Mouse (Mus musculus) A20 (cell line): ENCODE measurements around the gene Rai14.

ENCODE experiments used
- DNase-seq: peaks from one replicate; pipeline ENCODE4 v3.0.0-alpha.2; 2011; ENCODE audit warnings: low read depth, low spot score

Gene Rai14

DNA sequence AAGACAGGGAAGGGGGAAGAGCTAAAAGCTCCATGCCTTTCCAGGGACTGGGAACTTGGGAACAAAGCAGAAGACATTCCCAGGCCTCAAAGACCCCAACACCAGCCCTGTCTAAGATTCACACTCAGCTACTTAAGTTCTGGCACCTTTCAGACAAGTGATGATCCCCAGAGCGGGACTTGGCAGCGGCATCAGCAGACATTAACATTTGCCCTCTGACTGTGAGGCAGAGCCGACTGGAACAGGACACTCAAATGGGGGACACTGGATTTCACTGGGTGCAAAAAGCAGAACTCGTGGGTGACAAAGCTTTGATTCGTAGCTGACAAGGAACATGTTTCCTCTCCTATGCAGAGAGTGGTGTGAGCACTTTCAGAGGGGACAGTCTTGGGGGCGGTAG is 98.4 kb downstream of the Rai14 start:
- DNase-seq: no peak

DNA sequence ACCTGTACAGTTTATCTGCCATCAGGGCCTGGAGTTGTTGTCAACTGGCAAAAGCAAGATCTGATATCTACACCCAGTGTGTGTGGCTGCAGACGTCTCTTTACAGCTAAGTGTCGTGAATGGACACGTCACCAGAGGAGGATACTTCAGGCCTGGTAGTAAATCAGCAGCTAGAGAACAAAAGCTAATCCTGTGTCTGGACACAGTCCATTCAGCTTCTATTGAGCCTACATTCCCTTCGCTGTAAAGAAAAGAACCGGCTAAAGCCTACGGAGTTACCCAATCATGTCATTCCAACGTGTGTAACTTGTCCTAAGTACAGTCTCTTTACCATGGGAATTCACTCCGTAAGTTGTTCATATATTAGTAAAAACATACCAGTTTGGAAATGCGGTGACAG is 103.4 kb downstream of the Rai14 start:
- DNase-seq: no peak

DNA sequence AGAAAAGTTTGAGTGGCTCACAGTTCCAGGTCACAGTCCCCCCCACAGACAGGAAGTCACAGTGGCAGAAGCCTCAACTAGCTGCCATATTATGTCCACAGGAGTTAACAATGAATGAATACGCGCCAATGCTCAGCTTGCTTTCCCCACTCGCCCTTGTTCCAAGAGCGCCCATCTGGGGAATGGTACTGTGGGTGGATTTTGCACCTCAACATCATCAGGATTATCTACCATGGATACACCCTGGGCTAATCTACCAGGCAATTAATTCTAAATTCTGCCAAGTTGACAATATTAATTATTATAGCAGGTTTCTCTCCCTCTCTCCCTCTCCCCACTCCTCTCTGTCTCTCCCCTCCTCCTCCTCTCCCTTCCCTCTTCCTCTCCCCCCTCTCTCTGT is 105.3 kb downstream of the Rai14 start:
- DNase-seq: no peak

DNA sequence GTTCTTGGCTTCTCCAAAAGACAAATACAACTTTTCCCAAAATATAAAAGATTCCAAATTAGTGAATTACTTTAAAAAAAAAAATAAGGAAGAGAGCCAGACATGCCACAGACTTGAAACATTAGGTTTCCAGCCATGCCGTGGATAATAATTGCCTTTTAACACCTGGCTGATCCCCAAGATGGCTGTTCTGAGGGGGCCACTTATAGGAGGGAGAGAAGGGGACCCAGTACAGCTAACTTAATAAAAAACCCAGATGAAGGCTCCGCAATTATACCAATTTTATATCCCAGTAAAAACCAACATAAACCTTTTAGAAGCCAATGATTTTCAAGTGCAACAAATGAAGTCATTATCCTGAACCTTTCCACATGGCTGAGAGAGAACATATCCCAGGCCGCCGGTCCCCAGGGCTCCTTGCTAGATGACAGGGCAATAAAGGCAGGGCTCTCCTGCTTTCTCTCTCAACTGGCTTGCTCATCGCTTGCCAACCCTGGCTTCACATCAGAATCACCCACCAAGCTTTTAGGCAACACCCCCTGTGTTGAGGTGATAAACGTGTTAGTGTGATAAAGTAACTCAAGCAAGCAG is 105.8 kb downstream of the Rai14 start:
- no peak for DNase-seq

DNA sequence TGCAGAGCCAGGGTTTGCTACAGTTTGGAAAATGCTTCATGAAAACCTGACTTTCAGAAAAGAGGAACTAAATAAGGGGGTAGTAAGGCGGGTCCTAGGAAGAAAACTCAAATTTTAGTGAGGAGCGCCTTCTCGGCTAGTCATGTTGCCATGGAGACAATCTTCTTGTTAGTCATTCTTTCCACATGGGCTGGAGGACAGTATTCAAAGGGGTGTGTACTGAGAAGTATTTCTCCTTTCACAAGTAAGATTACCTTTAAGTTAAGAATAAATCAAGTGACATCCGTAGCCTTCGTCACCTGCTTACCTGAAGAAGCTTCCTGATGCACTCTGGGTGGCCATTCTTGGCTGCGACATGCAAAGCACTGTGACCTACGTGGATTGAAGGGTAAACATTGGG is 115.0 kb downstream of the Rai14 start:
- peak; percentile 8 for DNase-seq

DNA sequence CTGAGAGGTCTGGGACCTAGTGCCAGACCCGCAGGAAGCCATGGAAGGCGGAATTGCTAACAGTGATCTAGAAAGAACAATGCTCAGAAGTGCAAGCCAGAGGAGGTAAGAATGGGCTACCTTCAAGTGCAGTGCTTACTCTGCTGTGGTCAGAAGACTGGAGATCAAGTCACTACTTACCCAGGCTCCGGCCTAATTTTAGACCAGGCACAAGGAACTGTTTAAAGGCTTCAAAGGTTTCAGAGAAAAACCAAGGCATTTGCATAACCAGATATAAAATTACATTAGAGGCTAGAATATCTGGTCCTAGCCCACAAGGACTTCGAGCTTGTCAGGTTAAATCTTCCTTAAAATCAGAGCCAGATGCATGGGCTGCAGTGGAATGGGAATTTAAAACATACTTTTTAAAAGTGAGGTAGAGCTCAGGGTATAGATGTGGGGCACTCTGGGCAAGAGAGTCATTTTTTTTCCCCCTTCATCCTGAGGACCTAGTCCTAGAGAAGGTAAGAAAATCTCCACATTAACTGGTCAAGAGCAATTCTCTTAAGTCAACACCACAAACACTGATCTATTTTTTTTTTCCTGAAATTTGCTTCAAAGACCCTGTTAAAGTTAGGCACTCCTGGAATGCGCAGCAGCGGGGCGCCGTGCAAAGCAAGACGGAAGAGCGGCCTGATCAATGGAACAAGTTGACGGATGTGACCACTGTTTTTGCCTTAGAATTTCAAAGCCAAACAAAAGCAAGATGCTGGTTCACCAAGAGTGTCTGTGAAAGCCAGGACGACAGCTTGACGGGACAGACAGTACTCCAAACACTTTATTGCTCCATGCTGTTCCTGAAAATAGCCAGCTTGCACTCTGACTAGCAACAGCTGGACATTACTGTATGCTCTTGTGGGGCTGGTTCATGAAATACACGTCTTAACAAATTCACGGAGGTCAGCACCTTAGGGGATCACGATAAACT is 115.9 kb downstream of the Rai14 start:
- no peak for DNase-seq

DNA sequence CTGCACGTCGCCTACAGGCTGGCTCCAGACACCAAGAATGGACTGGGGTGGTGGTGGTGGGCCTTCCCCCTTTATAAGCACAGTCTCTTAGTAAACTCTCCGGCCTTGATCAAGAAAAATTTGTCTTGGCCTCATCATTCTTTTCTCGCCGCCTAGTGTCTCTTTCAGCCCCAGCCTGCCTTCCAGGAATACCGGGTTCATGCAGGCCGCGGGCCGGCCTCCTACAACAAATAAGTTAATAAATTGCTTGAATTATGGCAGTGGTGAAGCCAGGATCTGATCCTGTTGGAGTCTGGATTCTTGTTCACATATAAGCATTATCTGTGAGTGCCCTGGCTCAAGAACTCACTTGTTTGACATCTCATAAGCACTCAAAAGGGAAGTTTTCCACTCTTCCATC is 117.6 kb downstream of the Rai14 start:
- no peak for DNase-seq

DNA sequence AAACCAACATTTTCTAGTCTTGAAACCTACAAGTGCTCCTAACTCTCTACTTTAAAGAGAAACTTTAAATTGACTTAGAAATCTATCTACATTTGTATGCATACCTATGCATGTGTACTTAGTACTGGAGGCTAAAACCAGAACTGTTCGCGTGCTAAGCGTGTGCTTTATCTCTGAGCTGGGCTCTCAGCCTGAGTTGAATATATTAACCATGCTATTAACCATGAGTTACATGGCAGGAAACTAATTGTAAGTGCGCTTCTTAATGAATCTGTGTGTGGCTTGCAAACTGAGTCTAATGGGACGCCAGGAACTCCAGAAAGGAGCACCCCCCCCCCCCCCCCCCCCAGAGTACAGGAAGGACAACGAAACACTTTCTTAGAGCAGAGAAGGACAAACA is 119.0 kb downstream of the Rai14 start:
- no peak for DNase-seq

DNA sequence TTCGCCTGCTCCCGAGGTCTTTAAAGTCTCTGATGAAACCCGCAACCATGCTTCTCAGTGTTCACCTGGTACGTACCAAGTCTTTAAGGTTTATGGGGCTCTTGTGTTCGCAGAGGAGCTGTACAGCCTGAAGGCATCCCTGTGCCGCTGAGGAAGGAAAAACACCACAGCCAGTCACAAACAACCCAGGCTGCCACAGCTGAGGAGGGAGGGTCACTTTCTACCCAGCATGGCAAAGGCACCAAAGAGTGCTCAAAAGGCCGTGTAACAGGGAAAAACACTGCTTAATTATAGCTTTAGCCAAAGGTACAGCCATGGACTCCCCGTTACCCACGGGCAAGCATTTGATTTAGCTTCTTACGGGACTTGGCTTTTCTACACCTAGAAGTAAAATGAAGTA is 119.5 kb downstream of the Rai14 start:
- DNase-seq: no peak

DNA sequence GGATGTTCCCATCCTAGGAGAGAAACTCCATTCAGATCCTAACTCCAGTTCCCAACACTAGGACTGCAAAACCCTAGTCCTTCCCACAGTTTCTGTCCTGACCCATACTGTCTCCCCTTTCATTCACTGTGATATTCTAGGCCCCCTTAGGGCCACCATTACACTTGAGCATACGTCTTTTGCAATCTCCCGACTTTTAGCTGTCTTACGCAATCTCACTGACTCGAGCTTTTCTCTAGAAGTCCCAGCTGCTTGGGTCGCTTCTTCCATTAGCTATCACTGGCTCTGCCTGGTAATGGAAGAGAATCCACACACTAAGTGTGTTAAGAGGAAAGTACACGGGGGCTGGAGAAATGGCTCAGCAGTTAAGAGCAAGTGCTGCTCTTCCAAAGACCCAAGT is 121.3 kb downstream of the Rai14 start:
- DNase-seq: no peak

DNA sequence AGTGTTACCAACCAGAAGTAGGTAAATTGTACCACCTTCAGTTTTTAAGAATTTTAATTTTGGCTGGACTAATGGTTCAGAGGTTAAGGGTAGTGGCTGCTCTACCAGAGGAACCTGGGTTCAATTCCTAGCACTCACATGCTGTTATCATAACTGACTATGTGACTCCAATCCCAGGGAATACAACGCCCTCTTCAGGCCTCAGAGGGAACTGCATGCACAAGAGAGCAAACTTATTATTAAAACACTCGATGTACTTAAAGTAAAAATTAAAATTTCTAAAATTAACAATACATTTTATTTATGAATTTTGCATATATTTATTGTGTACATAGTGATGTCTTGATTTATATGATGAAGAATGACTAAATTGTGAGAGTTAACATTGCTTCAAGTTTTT is 127.9 kb downstream of the Rai14 start:
- no peak for DNase-seq

DNA sequence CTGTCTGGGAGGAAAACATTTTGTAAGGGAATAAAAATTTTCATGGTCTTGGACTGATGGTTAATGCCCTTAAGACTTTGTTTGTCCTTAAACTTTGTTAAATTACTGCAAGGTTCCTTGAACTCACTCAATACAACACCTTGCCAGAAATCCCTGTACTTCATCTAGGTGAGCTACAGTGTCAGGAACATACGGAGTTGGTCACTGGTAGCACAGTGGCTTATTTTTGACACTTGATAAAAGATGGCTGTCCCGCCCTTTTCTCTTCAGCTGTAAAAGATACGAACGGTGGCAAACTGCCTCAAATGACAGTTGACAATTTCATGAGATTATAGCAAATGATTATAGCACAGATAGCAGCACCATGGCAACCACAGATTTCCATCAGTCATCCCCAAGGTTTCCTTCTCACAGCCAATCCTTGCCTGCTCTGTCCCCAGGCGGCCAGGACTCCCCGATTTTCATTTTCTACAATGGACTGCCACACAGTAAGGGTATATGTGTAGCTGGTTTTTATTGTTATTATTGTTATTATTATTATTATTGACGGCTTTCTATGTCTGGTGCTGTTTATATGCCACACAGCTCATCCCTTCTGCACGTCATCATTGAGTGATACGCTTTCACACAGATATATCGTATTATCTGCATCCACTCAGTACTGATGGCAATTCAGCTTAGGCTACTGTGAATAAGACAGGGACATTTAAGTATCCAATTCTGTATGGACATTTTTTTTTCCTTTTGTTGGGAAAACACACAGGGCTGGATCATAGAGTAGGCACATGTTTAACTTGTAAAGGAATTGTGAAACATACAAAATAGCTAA is 129.9 kb downstream of the Rai14 start:
- DNase-seq: no peak

DNA sequence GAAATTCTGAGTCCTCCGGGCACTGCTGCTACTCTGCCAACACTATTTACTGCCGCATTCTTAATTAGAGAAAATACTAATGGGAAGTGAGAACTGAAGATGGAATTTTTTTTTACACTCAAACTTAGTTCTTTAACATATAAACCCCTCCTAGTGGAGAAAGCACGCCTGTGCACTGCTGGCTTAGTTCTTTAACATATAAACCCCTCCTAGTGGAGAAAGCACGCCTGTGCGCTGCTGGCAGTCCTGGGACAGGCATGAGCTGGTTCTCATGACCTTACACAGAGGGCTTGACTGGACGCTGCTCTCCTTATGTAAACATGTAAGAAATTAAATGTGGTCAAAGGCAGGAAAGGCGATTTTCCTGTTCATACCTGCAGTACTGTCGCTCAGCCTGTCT is 131.0 kb downstream of the Rai14 start:
- peak; percentile 83 for DNase-seq

DNA sequence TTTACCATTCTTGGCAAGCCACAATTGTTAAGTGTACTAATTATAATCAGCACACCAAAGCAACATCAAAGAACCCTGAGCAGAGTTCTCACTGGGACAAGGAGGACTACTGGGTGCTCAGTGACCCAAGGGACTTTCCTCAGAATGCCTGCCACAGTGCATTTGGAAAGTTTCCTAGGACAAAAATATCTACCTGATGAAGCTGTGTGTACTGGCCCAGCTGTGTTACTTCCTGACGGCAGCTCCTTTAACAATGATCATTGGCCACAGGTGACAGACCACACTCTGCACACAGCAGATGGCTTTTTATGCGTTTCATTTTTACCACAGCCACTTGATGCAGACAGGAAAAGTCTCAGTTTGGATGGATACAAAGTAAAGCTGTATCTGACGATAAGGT is 135.3 kb downstream of the Rai14 start:
- DNase-seq: peak; percentile 14

DNA sequence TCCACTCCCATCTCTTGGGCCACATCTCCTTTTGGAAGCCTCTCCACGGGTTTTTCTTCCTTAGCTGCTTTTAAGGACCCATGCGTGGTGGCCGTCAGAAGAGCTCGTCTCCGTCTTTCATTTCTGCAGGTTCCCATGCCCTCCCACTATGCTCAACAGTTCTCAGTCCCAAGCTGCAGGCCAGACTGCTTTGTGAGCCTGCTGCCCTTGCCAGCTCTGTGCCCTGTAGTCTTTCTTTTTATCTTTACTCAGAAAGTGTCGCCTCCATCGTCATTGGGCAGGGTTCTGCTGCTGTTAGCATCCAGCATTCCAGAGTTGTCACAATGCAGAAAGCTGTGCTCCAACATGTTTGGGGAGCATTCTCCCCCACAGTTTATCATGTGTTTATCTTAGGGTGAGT is 147.9 kb downstream of the Rai14 start:
- no peak for DNase-seq

DNA sequence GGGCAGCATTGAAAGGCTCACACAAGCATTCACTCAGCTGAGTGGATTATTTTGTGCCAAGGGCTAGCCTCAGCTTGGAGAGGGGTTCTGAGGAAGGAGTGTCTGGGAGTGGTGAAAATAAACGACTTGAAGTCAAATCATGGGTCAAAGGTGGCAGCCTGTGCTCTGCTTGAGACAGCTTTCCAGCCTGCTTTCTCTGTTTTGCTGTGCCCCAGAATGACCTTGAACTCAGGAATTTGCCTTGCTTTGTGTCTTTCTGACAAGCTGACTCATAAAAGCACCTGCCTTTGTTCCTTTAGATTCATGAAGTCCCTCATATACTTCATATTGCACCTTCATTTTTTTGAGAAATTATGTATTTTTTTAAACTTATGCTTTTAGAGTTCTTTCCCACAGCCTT is 150.2 kb downstream of the Rai14 start:
- DNase-seq: no peak

DNA sequence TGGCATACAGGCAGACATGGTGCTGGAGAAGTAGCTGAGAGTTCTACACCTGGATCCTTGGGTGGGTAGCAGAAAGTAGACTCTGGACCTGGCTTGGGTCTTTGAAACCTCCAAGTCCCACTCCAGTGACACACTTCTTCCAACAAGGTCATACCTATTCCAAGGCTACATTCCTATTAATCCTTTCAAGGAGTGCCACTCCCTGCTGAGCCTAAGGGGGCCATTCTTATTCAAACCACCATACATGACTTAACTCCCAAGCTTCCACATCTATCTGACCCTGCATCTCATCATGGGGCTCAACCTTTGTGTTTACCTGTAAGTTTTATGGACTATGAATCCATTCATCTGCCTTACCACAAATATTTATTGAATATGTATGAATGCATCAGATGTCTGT is 152.1 kb downstream of the Rai14 start:
- DNase-seq: no peak

DNA sequence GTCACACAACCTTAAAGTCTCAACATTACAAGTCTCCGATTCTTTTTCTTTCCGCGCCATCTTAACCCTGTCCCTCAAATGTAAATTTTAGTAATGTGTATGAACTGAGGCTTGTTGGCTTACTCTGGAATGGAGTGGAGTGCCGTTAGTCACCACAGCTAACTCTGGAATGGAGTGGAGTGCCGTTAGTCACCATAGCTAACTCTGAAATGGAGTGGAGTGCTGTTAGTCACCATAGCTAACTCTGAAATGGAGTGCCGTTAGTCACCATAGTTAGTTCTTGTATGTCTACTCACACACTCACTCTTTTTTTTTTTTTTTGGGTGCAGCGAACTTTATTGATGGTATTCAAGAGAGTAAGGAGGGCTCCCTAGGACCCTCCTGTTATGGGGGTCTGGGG is 154.4 kb downstream of the Rai14 start:
- no peak for DNase-seq

DNA sequence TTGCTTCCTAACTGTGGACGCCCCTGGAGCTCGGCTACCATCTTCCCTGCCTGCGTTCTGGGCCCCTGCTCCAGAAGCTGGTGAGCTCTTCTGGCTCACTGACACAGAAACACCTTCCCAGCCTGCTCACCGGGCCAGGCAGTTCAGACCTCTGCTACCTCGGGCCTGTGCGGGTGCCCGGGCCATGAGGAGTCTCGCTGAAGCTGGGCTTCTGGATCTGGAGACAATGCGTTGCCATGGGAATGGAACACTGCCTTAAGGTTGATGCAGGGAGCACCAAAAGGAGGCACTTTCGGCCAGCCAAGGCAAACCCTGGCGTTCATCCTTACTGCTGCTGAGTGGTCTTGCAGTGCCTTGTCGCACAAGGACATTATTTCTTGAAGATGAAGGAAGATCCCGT is 156.0 kb downstream of the Rai14 start, which contains the start of gene Ttc23l:
TSS of gene Ttc23l (minus strand) at position 204 of the 400 bp plus-strand sequence.
- DNase-seq: no peak

DNA sequence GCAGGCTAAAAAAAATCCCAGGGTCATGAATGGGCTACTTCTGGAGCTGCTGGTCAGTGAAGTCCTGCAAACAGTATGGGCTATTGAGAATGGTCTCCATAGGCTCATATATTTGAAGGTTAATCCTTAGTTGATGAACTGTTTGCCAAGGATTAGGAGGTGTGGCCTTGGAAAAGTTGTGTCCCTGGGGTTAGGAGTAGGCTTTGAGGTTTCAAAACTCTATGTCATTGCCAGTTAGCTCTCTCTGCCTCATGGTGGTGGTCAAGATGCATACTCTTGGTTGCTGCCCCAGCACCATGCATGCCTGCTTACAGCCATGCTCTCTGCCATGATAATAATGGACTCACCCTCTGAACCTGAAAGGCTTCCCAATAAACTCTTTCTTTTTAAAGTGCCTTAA is 160.1 kb downstream of the Rai14 start:
- no peak for DNase-seq

DNA sequence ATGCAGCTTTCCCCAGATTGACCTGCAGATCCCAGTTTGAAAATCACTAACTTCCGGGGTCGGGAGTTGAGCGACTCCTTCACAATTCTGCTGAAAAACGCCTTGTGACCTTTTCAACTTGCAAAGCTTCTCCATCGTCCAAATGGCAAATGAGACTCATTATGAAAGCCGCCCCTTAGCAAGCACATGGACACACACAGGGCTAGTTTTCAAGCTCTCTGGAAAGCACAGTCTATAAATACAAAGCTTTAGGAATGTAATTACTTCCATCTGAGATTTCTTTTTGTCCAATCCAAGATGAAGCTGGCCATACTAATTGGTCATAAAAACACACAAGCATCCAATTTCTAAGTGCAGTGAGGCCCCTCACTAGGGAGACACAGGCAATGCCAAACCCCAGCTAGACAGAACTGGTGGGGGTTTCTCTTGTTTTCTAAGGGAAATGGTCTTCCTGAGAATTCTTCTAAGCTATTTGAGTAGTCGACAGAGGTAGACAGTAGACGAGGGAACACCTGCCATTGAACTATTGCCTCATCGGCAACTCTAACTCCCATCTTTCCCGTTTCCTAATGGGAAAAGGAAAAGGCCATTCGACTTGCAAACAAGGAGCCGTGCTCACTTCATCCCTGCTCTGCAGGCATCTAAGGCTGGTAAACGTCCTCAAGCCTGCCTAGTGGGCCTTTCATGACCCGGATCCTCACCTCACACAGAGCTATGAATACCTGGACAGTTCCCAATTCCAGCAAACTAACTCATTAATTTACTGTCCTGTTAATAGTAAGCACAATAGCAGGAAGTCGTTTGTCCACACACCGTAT is 173.9 kb downstream of the Rai14 start:
- DNase-seq: no peak
